Mouse (Mus musculus) thymus, postnatal 14 days (tissue): ENCODE results near the gene Gm525.

Experiments used
- DNase-seq: peaks from one replicate; pipeline ENCODE4 v3.0.0; 2021

The Gm525 gene

GRCm38 (mm10) chr11:89098930-89099329 lies 25.3 kb downstream of the Gm525 start:
- DNase-seq = peak; percentile 53

GRCm38 (mm10) chr11:89100403-89100802 lies 26.8 kb downstream of the Gm525 start:
- peak; percentile 97 for DNase-seq

GRCm38 (mm10) chr11:89100826-89101321 lies 27.2 kb downstream of the Gm525 start:
- DNase-seq = peak; percentile 63

- DNase-seq = no peak
Observed at GRCm38 (mm10) chr11:89103166-89103565, 29.5 kb downstream of the Gm525 start.

GRCm38 (mm10) chr11:89105211-89105610 lies 31.6 kb downstream of the Gm525 start:
- no peak for DNase-seq

- peak; percentile 54 for DNase-seq
Observed at GRCm38 (mm10) chr11:89105823-89106222, 32.2 kb downstream of the Gm525 start.

- no peak for DNase-seq
Observed at GRCm38 (mm10) chr11:89107180-89107807, 33.7 kb downstream of the Gm525 start.

- DNase-seq = peak; percentile 36
Observed at GRCm38 (mm10) chr11:89124411-89124810, 50.8 kb downstream of the Gm525 start.

- DNase-seq = no peak
Observed at GRCm38 (mm10) chr11:89130856-89131255, 57.2 kb downstream of the Gm525 start.

- DNase-seq = no peak
Observed at GRCm38 (mm10) chr11:89132406-89132805, 58.8 kb downstream of the Gm525 start.

- no peak for DNase-seq
Observed at GRCm38 (mm10) chr11:89134211-89134610, 60.6 kb downstream of the Gm525 start.

GRCm38 (mm10) chr11:89137915-89138314 lies 64.3 kb downstream of the Gm525 start:
- no peak for DNase-seq
